Mouse (Mus musculus): ENCODE measurements around the gene Pdzd7. TPM values are rescaled to one million over a fixed set of nuclear protein-coding genes. Genes with fewer than 3 reads are reported as not detected.

Pdzd7 gene
- polyA plus RNA-seq (2012; ENCODE audit: low replicate concordance): 0.04 and 0.37 TPM in 2 replicates

GRCm38 (mm10) chr19:45045651-45046050 lies at the start of gene Pdzd7:
TSS of gene Pdzd7 (minus strand) at chr19:45045717.

GRCm38 (mm10) chr19:45074580-45075322 lies 29.2 kb upstream of the Pdzd7 start, which contains the start of gene Kazald1:
TSS of gene Kazald1 (plus strand) at chr19:45075241.

GRCm38 (mm10) chr19:45047417-45047934 lies 2.0 kb upstream of the Pdzd7 start, which contains the start of gene Sfxn3:
TSS of gene Sfxn3 (plus strand) at chr19:45047503.

GRCm38 (mm10) chr19:45014335-45014971 lies 31.1 kb downstream of the Pdzd7 start, which contains the start of gene Lzts2:
TSS of gene Lzts2 (plus strand) at chr19:45014414.

GRCm38 (mm10) chr19:45005957-45006712 lies 39.4 kb downstream of the Pdzd7 start, which contains the start of gene Mrpl43:
TSS of gene Mrpl43 (minus strand) at chr19:45006442.

GRCm38 (mm10) chr19:45005444-45005843 lies 40.1 kb downstream of the Pdzd7 start, which contains the start of gene Twnk:
TSS of gene Twnk (plus strand) at chr19:45005663.

GRCm38 (mm10) chr19:44988831-44989566 lies 56.5 kb downstream of the Pdzd7 start, which contains the start of gene Sema4g:
TSS of gene Sema4g (plus strand) at chr19:44989101.

Other genes starting within 250 kb of the Pdzd7 start
- gene Slf2, start 114.6 kb downstream of the Pdzd7 start, polyA plus RNA-seq (2012; ENCODE audit: low replicate concordance): 39.4 and 79.5 TPM in 2 replicates
- 0.41 and 0.56 TPM in 2 replicates for gene Sema4g, start 56.6 kb downstream of the Pdzd7 start, polyA plus RNA-seq (2012; ENCODE audit: low replicate concordance)
- 5.6 and 6.8 TPM in 2 replicates for gene Twnk, start 40.1 kb downstream of the Pdzd7 start, polyA plus RNA-seq (2012; ENCODE audit: low replicate concordance)
- gene Mrpl43, start 39.3 kb downstream of the Pdzd7 start, polyA plus RNA-seq (2012; ENCODE audit: low replicate concordance): 74.0 and 98.5 TPM in 2 replicates
- 7.7 and 13.6 TPM in 2 replicates for gene Lzts2, start 31.3 kb downstream of the Pdzd7 start, polyA plus RNA-seq (2012; ENCODE audit: low replicate concordance)
- 18.5 and 22.9 TPM in 2 replicates for gene Sfxn3, start 1.8 kb upstream of the Pdzd7 start, polyA plus RNA-seq (2012; ENCODE audit: low replicate concordance)
- gene Kazald1, start 29.5 kb upstream of the Pdzd7 start, polyA plus RNA-seq (2012; ENCODE audit: low replicate concordance): 0.82 and 0.84 TPM in 2 replicates
- 0.91 and 1.6 TPM in 2 replicates for gene Tlx1, start 105.0 kb upstream of the Pdzd7 start, polyA plus RNA-seq (2012; ENCODE audit: low replicate concordance)
- gene Lbx1, start 190.1 kb upstream of the Pdzd7 start, polyA plus RNA-seq (2012; ENCODE audit: low replicate concordance): not detected in 2 replicates

Data from hematopoietic multipotent progenitor cell, adult 10-12 weeks (in vitro differentiated cells).